Mouse (Mus musculus): ENCODE measurements around the gene Sipa1l1.

GRCm38 (mm10) chr12:82325502-82325901, 156.4 kb downstream of the Sipa1l1 start:
- TF ChIP-seq POLR2A (IDR thresholded peaks at IDR 0.05; ENCODE audit: low read depth, low read length) (no peak), CTCF (IDR thresholded peaks at IDR 0.05; ENCODE audit: borderline replicate concordance, insufficient read depth, low read length) (no peak)

Measured in embryonic fibroblast, embryonic 13.5 days (primary cell).